Comparison of ENCODE assay signal across 31 mouse cellular contexts in genomic region chr2:38156001-38156400, GRCm38 (mm10).
"Had no signal": no experiment of that assay in that cellular context is flagged by ENCODE, and none has a peak within 500 bp of the region (broad histone marks: within the 10 kb centered on the region; RNA-seq: fewer than 3 reads in every experiment).

No protein-coding gene starts in this region.

- H3K4me3 ChIP-seq: limb, embryonic 10.5 days; limb, embryonic 12.5 days; limb, embryonic 13.5 days; limb, embryonic 15.5 days; liver, embryonic 12.5 days; liver, embryonic 13.5 days; liver, embryonic 15.5 days; lung, embryonic 15.5 days; megakaryocyte, embryonic 14.5 days; midbrain, embryonic 10.5 days; midbrain, embryonic 12.5 days; midbrain, embryonic 15.5 days; myocyte; neural tube, embryonic 12.5 days; neural tube, embryonic 13.5 days had no signal

- H3K27ac ChIP-seq: limb, embryonic 10.5 days; limb, embryonic 12.5 days; limb, embryonic 13.5 days; limb, embryonic 15.5 days; liver, embryonic 12.5 days; liver, embryonic 13.5 days; liver, embryonic 14.5 days; liver, embryonic 15.5 days; lung, embryonic 15.5 days; macrophage; midbrain, embryonic 10.5 days; neural tube, embryonic 12.5 days; neural tube, embryonic 13.5 days had no signal

- H3K9ac ChIP-seq: limb, embryonic 12.5 days; limb, embryonic 13.5 days; limb, embryonic 15.5 days; liver, embryonic 12.5 days; liver, embryonic 13.5 days; liver, embryonic 14.5 days; liver, embryonic 15.5 days; liver, postnatal 0 days; lung, embryonic 14.5 days; lung, embryonic 15.5 days; midbrain, embryonic 12.5 days; midbrain, embryonic 15.5 days; neural tube, embryonic 12.5 days; neural tube, embryonic 13.5 days had no signal

- H3K9me3 ChIP-seq: limb, embryonic 10.5 days; limb, embryonic 12.5 days; limb, embryonic 13.5 days; limb, embryonic 15.5 days; liver, embryonic 12.5 days; liver, embryonic 13.5 days; liver, embryonic 15.5 days; lung, embryonic 15.5 days; megakaryocyte, embryonic 14.5 days; midbrain, embryonic 10.5 days; midbrain, embryonic 12.5 days; midbrain, embryonic 15.5 days; neural tube, embryonic 12.5 days; neural tube, embryonic 13.5 days had no signal

- H3K4me1 ChIP-seq: limb, embryonic 10.5 days; limb, embryonic 12.5 days; limb, embryonic 13.5 days; limb, embryonic 15.5 days; lung, embryonic 15.5 days had no signal

- H3K36me3 ChIP-seq: limb, embryonic 10.5 days; limb, embryonic 12.5 days; limb, embryonic 13.5 days; limb, embryonic 15.5 days; liver, embryonic 12.5 days; liver, embryonic 13.5 days; liver, embryonic 15.5 days; lung, embryonic 15.5 days; midbrain, embryonic 10.5 days; midbrain, embryonic 12.5 days; midbrain, embryonic 15.5 days; neural tube, embryonic 12.5 days; neural tube, embryonic 13.5 days had no signal

- DNase-seq: left cerebral cortex, postnatal 4 days; liver; liver, embryonic 13.5 days; liver, postnatal 0 days; lung, adult 18-20 months; lung, adult 2 months; lung, embryonic 14.5 days; lung, postnatal 10 days; lung, postnatal 14 days; lung, postnatal 36 days; lung, postnatal 4 days; midbrain, embryonic 14.5 days had no signal

- H3K27me3 ChIP-seq: limb, embryonic 12.5 days; limb, embryonic 13.5 days; limb, embryonic 15.5 days; liver, embryonic 12.5 days; liver, embryonic 13.5 days; liver, embryonic 15.5 days; lung, embryonic 15.5 days; megakaryocyte, embryonic 14.5 days; midbrain, embryonic 15.5 days; neural tube, embryonic 12.5 days; neural tube, embryonic 13.5 days had no signal

- ATAC-seq: liver, embryonic 12.5 days; liver, postnatal 0 days; lung, postnatal 0 days; midbrain, embryonic 15.5 days; midbrain, embryonic 16.5 days had no signal

- H3K4me2 ChIP-seq: limb, embryonic 12.5 days; limb, embryonic 13.5 days; limb, embryonic 15.5 days; liver, embryonic 11.5 days; liver, embryonic 12.5 days; liver, embryonic 13.5 days; liver, embryonic 15.5 days; lung, embryonic 14.5 days; lung, embryonic 15.5 days; midbrain, embryonic 12.5 days; midbrain, embryonic 15.5 days; neural tube, embryonic 12.5 days; neural tube, embryonic 13.5 days had no signal
